Mouse (Mus musculus) spleen, adult 12 weeks (tissue): ENCODE data around the gene Npepps.
"Not testable (repeated sequence)": the region's sequence is repeated elsewhere in the genome, so short reads cannot be mapped to it uniquely, and the experiment has no call there.

ENCODE experiments used
- DNase-seq: peaks from one replicate; pipeline ENCODE4 v3.0.0; 2022; ENCODE audit warnings: low spot score

The Npepps gene

DNA sequence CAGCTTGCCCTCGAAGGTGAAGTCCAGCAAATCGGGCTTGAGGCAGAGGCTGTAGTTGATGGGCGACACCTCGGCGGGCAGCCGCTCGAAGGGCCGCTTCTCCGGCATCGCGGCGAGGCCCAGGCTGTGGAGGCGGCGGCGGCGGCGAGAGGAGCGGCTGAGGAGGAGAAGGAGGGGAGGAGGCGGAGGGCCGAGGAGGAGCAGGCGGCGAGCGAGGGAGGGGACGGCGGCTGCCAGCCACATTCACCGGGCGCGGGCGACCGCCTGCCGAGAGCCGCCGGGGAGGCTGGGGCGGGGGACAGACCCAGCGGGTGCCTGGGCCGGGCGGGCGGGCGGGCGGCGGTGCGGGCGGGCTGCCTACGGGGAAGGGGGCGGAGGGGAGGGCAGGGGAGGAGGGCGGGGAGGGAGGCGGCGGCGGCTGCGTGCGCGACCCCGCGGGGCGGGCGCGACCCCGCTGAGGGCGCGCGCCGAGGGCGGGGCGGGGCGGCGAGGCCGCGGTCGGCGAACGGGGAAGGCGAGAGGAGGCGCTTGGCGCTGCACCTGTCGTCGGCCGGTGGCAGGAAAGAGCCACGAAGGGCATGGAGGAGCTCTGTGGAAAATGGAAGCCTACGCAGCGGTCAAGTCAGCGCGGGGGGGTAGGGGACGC is at the start of gene Npepps:
Gene Npepps (minus strand): TSS at position 423 of the 646 bp plus-strand sequence.
- DNase-seq = peak; percentile 75

DNA sequence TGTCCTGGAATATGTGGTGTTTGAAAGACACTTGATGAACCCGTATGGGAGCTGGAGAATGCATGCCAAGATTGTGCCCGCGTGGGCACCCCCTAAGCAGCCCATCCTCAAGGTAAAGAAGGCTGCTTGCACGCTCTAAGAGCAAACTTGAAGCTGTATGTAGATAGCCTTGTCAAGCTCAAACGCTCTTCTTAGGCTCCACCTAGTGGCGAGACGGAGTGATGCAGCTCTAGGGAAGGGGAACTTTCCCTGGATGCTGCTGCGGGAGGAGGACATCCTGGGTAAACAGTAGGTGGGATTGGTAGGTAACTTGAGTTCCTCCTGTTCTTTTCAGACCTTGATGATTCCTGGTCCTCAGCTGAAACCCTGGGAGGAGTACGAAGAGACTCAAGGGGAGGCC is 47.7 kb upstream of the Npepps start:
- peak; percentile 44 for DNase-seq

DNA sequence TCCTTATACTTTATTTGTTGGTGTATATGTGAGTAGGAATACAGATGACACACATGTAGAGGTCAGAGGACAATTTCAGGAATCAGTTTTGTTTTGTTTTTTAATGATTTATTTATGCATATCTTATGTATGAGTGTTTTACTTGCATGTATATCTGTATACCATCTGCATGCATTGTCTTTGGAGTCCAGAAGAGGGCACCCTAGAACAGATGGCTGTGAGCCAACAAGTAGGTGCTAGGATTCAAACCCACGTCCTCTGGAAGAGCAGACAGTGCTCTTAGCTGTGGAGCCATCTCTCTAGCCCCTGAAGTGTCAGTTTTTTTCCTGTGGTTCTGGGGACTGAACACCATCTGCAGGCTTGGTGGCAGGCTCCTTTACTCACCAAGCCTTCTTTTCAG is 44.8 kb upstream of the Npepps start:
- no peak for DNase-seq

DNA sequence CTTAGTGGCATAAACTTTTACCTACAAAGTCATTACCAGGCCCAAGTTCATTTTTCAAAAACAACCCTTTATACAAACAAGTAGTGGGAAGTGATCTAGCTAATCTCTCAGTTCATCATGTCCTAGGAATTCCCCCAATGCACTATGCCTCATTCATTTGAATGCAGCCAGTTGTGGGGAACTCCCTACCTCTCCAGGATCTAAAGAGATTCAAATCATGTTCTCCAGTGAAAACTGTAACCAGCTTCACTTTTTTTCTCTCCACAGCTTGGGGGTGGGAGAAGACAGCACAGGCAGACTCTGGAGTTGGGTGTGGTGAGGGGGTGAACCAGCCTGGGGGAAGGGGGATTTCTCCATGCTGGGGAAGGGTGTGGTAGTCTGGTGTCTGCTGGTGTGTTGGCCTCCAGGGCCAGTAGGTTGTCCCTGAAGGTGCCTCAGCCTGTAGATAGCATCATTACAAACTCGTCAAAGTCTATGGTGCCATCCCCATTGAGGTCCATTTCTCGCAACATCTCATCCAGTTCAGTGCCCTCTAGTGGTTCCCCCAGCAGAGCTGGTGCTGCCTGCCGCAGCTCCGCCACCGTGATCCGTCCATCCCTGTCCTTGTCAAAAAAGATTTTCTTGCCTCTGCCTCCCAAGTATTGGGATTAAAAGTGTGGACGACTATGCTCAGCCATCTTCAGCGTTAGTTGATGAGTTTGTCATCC is 41.6 kb upstream of the Npepps start:
- not testable (repeated sequence) for DNase-seq

DNA sequence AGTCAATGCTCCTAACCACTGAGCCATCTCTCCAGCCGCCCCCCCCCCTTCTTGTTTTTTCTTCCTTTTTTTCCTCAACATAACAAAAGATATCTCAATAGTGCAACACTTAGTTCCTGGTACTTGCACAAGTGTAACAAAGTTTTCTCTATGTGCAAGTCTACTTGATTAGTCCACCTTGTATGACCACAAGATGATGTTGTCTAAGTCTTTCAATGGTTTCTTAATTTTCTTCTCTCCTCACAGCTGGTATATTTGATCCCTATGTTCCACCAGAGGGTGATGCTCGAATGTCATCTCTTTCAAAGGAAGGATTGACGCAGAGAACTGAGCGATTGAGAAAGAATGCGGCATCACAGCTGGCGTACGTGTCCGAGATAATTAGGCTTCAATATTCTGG is 40.8 kb upstream of the Npepps start:
- DNase-seq = no peak

DNA sequence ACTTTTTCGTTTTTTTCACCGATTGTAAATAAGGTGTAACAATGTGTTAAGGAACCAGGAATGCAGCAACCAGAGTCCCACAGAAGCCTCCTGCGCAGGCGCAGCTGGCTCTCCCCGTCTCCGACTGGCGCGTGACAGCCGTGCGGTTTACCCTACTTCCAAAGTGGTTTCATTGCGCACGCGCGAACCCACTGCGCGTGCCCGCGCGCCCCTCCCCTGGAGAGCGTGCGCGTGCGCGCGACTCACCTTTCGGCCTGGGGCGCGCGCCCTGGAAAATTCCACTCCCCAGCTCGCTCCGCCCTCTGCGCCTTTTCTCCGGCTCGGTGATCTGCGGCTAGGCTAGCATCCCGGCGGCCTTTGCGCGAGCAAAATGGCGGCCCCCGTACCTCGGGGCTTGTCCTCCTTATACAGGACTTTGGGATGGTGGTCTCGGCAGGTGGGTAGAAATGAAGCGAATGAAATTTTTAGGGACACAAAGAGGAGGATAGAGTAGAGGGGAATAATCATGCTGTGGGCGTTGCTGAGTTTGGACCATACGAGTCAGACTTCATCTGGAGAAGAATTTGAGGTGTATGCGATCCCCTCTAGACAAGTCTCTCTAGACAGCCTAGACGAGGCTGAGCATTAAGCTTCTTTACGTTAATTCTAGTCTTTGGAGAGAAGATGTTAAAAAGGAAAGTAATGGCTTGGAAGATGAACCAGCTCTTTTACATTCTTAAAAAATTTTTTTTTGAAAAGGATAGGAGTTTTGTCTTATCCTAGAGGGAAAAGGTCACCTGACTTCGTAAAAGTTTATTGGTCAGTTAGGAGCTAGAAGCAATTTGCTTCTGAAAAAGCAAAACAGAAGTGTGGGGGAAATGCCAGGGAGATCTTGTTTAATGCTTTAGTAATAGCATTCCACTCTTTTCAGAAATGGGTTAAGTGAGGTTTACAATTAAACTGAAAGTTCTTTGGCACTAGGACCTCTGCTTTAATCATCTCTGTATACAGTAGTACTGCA is 35.4 kb upstream of the Npepps start, which contains the start of gene Mrpl45:
Gene Mrpl45 (plus strand): TSS at position 213 of the 1,000 bp plus-strand sequence.
- peak; percentile 99 for DNase-seq

DNA sequence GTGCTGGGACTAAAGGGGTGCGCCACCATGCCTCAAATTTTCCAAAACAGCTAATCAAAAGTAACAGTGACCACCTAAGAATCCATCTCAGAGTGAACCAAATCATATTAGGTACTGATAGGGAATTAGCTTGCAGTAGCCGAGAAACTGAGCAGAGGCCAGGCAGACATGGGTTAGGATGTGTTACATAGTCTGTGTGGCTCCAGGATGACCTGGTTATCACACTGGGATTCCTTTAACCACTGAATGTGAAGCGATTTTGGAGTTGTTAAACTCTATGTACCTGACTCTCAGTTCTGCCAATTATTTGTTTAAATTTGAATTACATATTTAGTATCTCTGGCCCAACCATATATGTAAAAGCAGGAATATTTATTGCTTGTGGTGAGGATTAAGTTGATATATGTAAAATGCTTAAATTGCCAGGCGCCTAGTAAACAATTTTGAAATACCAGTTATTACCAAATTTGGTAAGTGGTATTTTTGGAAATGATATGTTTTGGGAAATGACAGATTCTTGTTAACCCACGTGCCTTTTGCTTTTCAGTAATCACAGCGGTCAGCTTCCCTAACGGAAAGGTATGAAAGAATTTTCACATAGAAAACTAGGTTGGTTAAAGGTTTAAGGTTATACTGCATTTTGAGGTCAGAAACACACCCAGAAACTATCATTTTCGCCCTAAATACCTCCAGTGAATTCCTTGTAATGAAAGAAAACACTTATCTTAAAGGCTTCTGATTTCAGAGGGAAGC is 34.5 kb upstream of the Npepps start:
- DNase-seq = no peak

DNA sequence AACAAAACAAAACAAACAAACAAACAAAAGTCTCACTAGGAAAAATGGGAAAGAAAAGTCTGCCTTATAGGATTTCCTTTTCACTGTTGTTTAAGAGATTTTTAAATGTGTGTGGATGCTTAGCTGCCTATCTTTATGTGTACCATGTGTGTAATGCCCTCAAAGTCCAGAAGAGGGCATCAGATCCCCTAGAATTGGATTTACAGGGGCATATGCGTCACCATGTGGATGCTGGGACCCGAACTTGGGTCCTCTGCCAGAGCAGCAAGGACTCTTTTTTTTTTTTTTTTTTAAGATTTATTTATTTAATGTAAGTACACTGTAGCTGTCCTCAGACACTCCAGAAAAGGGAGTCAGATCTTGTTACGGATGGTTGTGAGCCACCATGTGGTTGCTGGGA is 33.7 kb upstream of the Npepps start:
- no peak for DNase-seq

DNA sequence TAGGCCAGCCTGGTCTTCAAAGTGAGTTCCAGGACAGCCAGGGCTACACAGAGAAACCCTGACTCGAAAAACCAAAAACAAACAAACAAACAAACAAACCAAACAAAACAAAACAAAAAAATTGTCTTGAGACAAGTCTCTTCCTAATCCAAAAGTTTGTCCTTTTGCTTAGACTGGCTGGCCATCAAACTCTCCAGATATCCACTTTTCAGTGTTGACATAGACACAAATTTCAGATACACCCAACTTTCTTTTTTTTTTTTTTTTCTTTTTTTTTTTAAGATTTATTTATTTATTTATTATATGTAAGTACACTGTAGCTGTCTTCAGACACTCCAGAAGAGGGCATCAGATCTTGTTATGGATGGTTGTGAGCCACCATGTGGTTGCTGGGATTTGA is 32.4 kb upstream of the Npepps start:
- not testable (repeated sequence) for DNase-seq

DNA sequence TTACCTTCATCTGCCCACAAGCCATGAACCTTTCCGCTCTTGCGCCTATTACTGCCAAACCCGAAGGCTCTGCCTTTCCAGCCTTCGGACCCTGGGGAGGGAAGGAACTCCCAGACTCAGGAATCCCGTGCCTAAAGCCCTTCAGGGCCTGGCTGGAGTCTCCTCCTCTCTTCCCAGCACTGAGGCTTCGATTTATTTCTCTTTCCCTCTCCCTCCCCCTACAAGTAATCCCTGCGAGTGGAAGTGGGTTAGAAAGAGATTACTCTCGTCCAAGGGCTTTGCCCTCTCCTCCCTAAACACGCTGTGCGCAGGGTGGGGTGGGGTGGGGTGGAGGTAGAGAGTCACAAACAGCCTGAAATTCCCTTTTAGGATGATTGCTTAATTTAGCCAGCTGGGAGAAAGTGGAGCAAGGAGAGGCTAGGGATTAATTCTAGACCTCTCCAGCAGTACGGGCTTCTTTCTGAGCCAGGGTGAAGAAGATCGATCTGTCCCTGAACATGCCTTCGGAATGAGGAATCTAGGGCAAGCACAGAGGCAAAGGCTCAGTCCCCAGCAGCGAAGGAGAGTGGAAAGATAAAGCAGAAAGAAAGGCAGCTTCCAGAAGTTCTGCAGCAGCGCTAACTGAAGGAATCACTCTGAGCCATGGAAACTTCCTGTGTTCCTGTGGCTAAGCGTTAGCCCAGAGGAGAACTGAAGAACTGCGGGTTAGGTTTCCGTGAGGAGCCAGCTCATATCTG is 30.6 kb upstream of the Npepps start:
- DNase-seq = no peak

DNA sequence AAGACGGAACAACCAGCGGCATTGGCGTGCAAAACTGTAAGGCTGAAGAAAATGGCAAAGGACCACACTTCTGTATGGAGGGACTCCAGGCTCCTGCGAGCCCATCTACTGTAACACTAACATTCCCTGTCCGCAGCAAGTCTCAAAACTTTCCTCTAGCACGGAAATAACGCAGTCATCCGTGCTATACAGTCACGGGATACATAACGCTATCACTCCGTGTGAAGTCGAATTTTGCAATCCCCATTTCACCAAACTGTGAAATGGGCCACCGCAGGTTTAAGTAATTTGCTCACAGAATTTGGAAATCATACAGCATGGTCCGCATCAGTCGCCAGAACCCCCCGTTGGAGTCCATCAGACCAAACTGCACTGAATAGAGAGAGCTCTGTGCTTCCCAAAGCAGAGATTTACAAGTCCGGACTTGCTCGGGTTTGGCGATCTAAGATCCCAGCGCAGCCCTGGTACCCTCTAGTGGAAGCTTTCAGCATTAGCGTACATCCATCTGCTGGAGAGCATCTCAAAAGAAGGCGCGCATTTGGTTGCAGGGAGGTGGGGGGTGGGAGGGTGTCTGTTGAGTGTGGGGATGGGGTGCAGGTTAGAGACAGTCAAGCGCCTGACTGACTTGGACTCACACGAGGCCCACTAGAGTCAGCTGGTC is 29.6 kb upstream of the Npepps start:
- no peak for DNase-seq

DNA sequence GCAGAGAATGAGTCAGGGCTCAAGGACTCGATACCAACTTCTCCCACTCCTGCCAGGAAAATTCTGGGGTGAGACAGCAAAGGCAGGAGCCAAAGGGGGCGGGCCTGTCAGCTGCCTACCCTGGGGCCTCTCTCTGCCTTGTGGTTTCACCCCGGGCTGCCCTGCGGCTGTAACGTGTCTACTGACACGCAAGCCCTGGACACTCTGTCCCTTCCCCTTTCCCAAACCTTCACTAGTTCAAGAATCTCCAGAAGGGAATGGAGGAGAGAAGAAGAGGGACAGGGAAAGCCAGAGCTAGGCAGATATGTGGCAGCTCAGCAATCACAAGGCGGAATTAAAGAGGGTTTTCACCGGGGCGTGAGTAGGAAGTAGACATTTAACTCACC is 29.0 kb upstream of the Npepps start:
- DNase-seq = no peak

DNA sequence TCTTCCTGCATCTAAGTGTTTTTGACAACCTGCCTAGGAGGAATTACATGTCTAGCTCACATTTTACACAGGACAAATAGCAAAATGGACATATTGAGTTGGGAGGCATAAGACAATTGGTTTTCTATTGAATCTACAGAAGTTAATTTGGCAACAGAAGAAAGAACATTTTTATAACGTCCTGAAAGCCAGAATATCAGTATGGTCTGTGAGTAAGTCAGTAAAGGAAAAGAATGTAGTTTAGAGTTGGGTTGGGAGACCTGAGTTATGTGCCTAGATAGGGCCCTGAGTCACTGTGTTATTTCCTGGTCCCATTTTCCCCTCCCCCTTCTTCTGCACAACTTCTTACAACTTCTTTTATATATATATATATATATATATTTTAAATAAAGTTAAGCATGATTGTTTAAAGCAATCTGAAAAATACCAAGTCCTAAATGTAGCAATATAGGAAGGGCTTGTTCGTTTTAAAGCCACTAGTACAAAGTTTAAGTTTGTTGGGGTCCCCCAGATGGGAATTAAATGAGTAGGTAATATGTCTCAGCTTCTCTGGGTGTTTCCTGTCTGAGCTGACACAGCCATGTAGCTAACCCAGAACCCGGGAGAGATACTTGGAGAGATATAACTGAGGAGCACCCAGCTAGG is 28.5 kb upstream of the Npepps start:
- DNase-seq = no peak

DNA sequence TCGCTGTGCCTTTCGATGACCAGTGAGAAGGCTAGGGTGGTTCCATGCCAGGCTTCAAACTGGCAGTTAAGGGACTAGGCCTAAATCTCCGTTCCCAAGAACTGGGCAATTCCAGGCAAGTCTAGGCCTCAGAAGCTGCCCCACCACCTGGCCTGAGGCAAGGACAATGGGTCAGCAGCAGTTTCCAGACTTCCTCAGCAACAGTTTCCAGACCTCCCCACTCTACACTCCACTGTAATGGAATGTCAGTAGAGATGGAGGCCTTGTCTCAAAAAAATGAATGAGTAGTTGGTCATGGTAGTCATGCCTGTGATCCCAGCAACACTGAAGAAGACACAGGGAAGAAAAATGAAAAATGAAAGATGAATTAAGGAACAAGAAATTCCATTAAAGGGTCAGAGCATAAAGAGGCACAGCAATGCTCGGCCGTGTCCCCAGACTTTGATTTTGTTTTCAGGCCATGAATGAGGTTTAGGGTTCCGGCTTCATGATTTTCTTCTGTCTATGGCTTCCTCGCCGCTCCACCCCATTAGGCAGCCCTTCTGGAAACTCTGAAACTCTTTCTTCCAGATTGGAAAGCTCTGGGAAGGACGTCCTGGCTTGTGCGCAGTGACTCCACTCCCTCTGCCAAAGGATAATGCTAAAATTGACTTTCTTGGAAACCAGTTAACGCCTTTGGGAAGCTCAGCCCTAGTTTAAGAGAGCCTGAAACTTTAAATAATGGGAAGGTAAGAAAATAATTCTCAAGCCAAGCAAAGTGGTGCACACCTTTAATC is 27.0 kb upstream of the Npepps start:
- DNase-seq = no peak

DNA sequence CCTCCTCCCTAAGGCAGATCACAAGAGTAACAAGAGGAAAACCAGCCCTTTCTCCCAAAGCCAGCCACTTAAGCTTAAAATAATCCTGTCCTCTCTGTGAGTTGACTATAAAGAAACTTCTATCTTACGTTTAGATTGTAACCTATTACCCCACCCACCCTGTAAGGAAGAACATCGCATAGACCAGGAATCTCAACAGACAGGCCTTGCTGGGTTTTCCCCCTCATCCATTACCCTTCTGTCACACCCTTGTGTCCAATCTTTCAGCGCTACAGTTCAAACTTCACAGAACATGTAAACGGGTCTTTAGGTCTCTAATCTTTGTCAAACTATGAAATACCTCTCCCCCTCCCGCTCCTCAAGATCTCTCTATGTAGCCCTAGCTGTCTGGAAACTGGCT is 24.2 kb upstream of the Npepps start:
- DNase-seq = no peak

DNA sequence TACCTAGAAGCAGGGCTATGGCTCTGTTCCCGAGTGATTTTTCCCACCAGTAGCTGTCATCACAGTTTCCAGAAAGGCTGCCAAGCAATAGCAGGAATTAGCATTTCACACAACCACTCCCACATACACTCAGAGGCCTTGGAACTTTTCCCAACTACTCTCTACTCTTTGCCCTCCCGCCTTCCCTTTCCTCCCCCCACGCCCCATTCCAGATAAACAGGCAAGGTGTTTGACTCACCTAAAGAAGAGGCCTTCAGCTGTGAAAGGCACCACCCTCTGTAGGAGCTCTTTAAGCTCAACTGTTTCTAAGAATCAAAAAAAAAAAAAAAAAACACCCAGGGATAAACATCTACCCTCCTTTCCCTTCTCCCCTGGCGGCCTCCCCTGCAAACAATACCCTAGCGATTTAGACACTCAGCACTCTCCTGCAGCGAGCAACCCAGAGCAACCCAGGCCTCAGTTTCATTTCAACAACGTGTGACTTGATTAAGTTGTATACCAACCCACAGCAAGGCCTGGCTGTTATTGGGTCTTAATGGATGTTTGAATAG is 21.9 kb upstream of the Npepps start:
- no peak for DNase-seq

DNA sequence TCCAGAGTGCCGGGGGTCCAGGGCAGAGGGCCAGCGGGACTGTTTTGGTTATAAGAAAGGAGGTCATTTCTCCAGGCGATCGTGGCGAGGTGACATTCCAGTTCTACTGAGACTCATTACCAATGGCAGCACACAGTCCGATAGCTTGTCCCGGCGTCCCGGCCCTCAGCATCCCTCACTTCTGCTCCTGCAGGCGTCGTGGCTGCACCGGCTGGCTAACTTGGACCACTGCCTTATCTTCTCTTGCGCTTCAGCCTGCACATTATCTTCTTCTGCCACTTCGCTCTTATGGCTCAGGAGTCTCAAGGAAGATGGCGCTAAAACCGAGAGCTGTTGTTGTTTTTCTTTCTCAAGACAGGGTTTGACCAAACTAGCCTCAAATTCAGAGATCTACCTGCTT is 21.0 kb upstream of the Npepps start:
- no peak for DNase-seq

DNA sequence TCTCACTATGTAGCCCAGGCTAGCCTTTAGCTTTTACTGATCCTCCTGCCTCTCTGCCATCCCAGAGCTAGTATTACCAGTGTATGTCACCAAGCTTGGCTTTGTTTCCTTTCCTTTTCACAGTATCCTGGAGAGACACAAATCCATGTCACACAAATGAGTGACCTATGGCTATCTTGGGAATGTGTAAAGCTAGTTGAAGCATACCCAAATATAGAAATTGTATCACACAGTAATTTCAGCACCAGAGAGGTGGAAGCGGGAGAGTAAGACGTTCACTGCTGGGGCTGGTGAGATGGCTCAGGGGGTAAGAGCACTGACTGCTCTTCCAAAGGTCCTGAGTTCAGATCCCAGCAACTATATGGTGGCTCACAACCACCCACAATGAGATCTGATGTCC is 19.5 kb upstream of the Npepps start:
- no peak for DNase-seq

DNA sequence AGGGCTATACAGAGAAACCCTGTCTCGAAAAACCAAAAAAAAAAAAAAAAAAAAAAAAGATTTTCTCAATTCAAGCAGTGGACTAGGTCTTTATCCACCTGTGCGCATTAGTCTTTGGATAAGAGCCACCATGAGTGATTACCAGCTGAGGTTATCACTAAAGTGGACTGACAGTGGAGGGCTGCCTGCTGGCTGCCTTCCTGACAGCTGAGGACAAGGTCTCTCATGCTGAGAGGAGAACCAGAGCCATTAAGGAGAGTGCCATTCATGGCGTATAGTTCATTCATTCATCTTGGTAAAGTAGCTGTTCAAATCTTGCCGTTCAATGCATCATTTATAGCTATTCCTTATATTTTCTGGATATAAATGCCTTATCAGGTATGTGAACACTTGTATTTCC is 16.1 kb upstream of the Npepps start:
- DNase-seq = no peak
